Mouse (Mus musculus): ENCODE measurements at regions not wholly inside any gene's neighbourhood (a gene's known extent, or its start where the extent isn't known, plus 50 kb on each side); places are given as distances from the start of the nearest gene placed in this dataset.

DNA sequence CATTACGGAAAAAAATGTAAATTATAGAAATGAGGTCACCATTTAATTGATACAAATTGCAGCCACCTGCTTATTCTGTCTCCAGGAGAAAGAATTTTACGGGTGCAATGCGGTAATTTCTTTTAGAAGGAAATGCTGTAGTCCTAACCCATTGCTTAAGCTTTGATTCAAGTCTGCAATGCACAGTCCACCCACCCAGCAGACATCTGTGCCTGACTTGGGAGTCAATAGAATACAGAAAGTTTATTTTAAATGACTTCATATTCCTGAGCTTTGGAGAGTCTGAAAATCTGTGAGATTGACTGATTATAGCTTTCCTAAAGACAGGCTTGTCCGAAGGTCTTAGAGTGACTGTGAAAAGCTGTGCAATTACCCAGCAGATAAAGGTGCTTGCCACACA, 693.8 kb upstream of the Tmem132c start:
- no peaks in the 10 kb centered on the region for H3K4me1 ChIP-seq (ENCODE audit: control insufficient read depth, insufficient read depth, low read length)
- no peak overlapping the region for H3K4me3 ChIP-seq (ENCODE audit: low read depth, low read length)
- H3K36me3 ChIP-seq (ENCODE audit: control insufficient read depth, insufficient read depth, low read length, poor library complexity, severe bottlenecking): no peaks in the 10 kb centered on the region
- H3K27ac ChIP-seq (ENCODE audit: insufficient read depth, low read length): no peak overlapping the region
- H3K9me3 ChIP-seq (replicated peaks; ENCODE audit: control insufficient read depth, insufficient read depth, low read length, poor library complexity, severe bottlenecking): no peaks in the 10 kb centered on the region
- no peak overlapping the region for H3K9ac ChIP-seq (ENCODE audit: low read depth, poor library complexity, severe bottlenecking)
- no peak for TF ChIP-seq POLR2A (IDR thresholded peaks at IDR 0.05; ENCODE audit: insufficient read depth, low read length)
- TF ChIP-seq EP300 (IDR thresholded peaks at IDR 0.05; ENCODE audit: insufficient read depth, low read depth, low read length): no peak
- TF ChIP-seq CTCF (IDR thresholded peaks at IDR 0.05; ENCODE audit: low read depth, low read length): no peak
- H3K27me3 ChIP-seq (ENCODE audit: control insufficient read depth, insufficient read depth, low read length, poor library complexity, severe bottlenecking): no peaks in the 10 kb centered on the region

GRCm38 (mm10) chr5:126551676-126552075, 689.9 kb upstream of the Tmem132c start:
- no peaks in the 10 kb centered on the region for H3K9me3 ChIP-seq (replicated peaks; ENCODE audit: control insufficient read depth, insufficient read depth, low read length, poor library complexity, severe bottlenecking)
- H3K4me3 ChIP-seq (ENCODE audit: low read depth, low read length): no peak overlapping the region
- H3K9ac ChIP-seq (ENCODE audit: low read depth, poor library complexity, severe bottlenecking): no peak overlapping the region
- H3K27ac ChIP-seq (ENCODE audit: insufficient read depth, low read length): no peak overlapping the region
- H3K27me3 ChIP-seq (ENCODE audit: control insufficient read depth, insufficient read depth, low read length, poor library complexity, severe bottlenecking): no peaks in the 10 kb centered on the region
- H3K4me1 ChIP-seq (ENCODE audit: control insufficient read depth, insufficient read depth, low read length): no peaks in the 10 kb centered on the region
- TF ChIP-seq POLR2A (IDR thresholded peaks at IDR 0.05; ENCODE audit: insufficient read depth, low read length): no peak
- no peak for TF ChIP-seq EP300 (IDR thresholded peaks at IDR 0.05; ENCODE audit: insufficient read depth, low read depth, low read length)
- TF ChIP-seq CTCF (IDR thresholded peaks at IDR 0.05; ENCODE audit: low read depth, low read length): no peak
- H3K36me3 ChIP-seq (ENCODE audit: control insufficient read depth, insufficient read depth, low read length, poor library complexity, severe bottlenecking): no peaks in the 10 kb centered on the region

GRCm38 (mm10) chr5:126559011-126559410, 682.6 kb upstream of the Tmem132c start:
- Histone ChIP-seq H3K9me3 (replicated peaks; ENCODE audit: control insufficient read depth, insufficient read depth, low read length, poor library complexity, severe bottlenecking) (no peaks in the 10 kb centered on the region), H3K4me1 (ENCODE audit: control insufficient read depth, insufficient read depth, low read length) (peaks cover 2% of the 10 kb centered on the region), H3K4me3 (ENCODE audit: low read depth, low read length) (no peak overlapping the region), H3K9ac (ENCODE audit: low read depth, poor library complexity, severe bottlenecking) (no peak overlapping the region), H3K36me3 (ENCODE audit: control insufficient read depth, insufficient read depth, low read length, poor library complexity, severe bottlenecking) (no peaks in the 10 kb centered on the region), H3K27ac (ENCODE audit: insufficient read depth, low read length) (no peak overlapping the region), H3K27me3 (ENCODE audit: control insufficient read depth, insufficient read depth, low read length, poor library complexity, severe bottlenecking) (no peaks in the 10 kb centered on the region)
- no peak for TF ChIP-seq POLR2A (IDR thresholded peaks at IDR 0.05; ENCODE audit: insufficient read depth, low read length)
- no peak for TF ChIP-seq CTCF (IDR thresholded peaks at IDR 0.05; ENCODE audit: low read depth, low read length)
- no peak for TF ChIP-seq EP300 (IDR thresholded peaks at IDR 0.05; ENCODE audit: insufficient read depth, low read depth, low read length)

GRCm38 (mm10) chr5:126565817-126566216, 675.8 kb upstream of the Tmem132c start:
- H3K27ac ChIP-seq (ENCODE audit: insufficient read depth, low read length): no peak overlapping the region
- H3K9ac ChIP-seq (ENCODE audit: low read depth, poor library complexity, severe bottlenecking): no peak overlapping the region
- H3K9me3 ChIP-seq (replicated peaks; ENCODE audit: control insufficient read depth, insufficient read depth, low read length, poor library complexity, severe bottlenecking): no peaks in the 10 kb centered on the region
- H3K4me3 ChIP-seq (ENCODE audit: low read depth, low read length): no peak overlapping the region
- no peaks in the 10 kb centered on the region for H3K36me3 ChIP-seq (ENCODE audit: control insufficient read depth, insufficient read depth, low read length, poor library complexity, severe bottlenecking)
- no peaks in the 10 kb centered on the region for H3K27me3 ChIP-seq (ENCODE audit: control insufficient read depth, insufficient read depth, low read length, poor library complexity, severe bottlenecking)
- no peaks in the 10 kb centered on the region for H3K4me1 ChIP-seq (ENCODE audit: control insufficient read depth, insufficient read depth, low read length)
- no peak for TF ChIP-seq EP300 (IDR thresholded peaks at IDR 0.05; ENCODE audit: insufficient read depth, low read depth, low read length)
- no peak for TF ChIP-seq POLR2A (IDR thresholded peaks at IDR 0.05; ENCODE audit: insufficient read depth, low read length)
- no peak for TF ChIP-seq CTCF (IDR thresholded peaks at IDR 0.05; ENCODE audit: low read depth, low read length)

DNA sequence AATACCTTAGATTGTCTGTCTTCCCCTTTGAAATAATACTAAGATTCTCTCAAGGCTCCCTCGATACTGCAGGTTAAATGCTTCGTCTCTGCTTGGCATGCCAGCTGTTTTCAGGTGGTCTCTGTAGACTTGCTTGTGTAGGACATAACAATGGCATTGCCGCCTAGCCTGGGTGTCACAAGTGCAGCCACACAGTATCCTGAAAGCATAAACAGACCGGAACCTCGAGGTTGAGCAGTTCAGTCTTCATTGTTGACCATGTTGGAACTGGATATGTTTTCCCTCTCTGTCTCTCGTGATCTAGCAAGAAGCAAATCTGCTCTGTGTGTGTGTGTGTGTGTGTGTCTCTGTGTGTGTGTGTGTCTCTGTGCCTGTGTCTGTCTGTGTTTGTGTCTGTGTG, 675.4 kb upstream of the Tmem132c start:
- H3K9ac ChIP-seq (ENCODE audit: low read depth, poor library complexity, severe bottlenecking): no peak overlapping the region
- no peaks in the 10 kb centered on the region for H3K36me3 ChIP-seq (ENCODE audit: control insufficient read depth, insufficient read depth, low read length, poor library complexity, severe bottlenecking)
- no peaks in the 10 kb centered on the region for H3K4me1 ChIP-seq (ENCODE audit: control insufficient read depth, insufficient read depth, low read length)
- no peaks in the 10 kb centered on the region for H3K27me3 ChIP-seq (ENCODE audit: control insufficient read depth, insufficient read depth, low read length, poor library complexity, severe bottlenecking)
- H3K4me3 ChIP-seq (ENCODE audit: low read depth, low read length): no peak overlapping the region
- no peaks in the 10 kb centered on the region for H3K9me3 ChIP-seq (replicated peaks; ENCODE audit: control insufficient read depth, insufficient read depth, low read length, poor library complexity, severe bottlenecking)
- H3K27ac ChIP-seq (ENCODE audit: insufficient read depth, low read length): no peak overlapping the region
- TF ChIP-seq EP300 (IDR thresholded peaks at IDR 0.05; ENCODE audit: insufficient read depth, low read depth, low read length) (no peak), POLR2A (IDR thresholded peaks at IDR 0.05; ENCODE audit: insufficient read depth, low read length) (no peak), CTCF (IDR thresholded peaks at IDR 0.05; ENCODE audit: low read depth, low read length) (no peak)

- Histone ChIP-seq H3K9me3 (replicated peaks; ENCODE audit: control insufficient read depth, insufficient read depth, low read length, poor library complexity, severe bottlenecking) (0 out of 2 replicates have a peak, but pooled peaks cover 4% of the 10 kb centered on the region), H3K27ac (ENCODE audit: insufficient read depth, low read length) (no peak overlapping the region), H3K27me3 (ENCODE audit: control insufficient read depth, insufficient read depth, low read length, poor library complexity, severe bottlenecking) (no peaks in the 10 kb centered on the region), H3K36me3 (ENCODE audit: control insufficient read depth, insufficient read depth, low read length, poor library complexity, severe bottlenecking) (no peaks in the 10 kb centered on the region), H3K9ac (ENCODE audit: low read depth, poor library complexity, severe bottlenecking) (no peak overlapping the region), H3K4me1 (ENCODE audit: control insufficient read depth, insufficient read depth, low read length) (peaks cover 1% of the 10 kb centered on the region), H3K4me3 (ENCODE audit: low read depth, low read length) (no peak overlapping the region)
- no peak for TF ChIP-seq CTCF (IDR thresholded peaks at IDR 0.05; ENCODE audit: low read depth, low read length)
- TF ChIP-seq POLR2A (IDR thresholded peaks at IDR 0.05; ENCODE audit: insufficient read depth, low read length): no peak
- TF ChIP-seq EP300 (IDR thresholded peaks at IDR 0.05; ENCODE audit: insufficient read depth, low read depth, low read length): no peak
Observed at GRCm38 (mm10) chr5:126573766-126574165, 667.8 kb upstream of the Tmem132c start.

All from ES-Bruce4 (cell line).